Mouse (Mus musculus): ENCODE results near the gene Asap3.

GRCm38 (mm10) chr4:136248464-136249331 is 42.5 kb downstream of the Asap3 start:
- TF ChIP-seq CTCF (IDR thresholded peaks at IDR 0.05; ENCODE audit: low read depth, low read length) (no peak), GATA1 (IDR thresholded peaks at IDR 0.05; ENCODE audit: borderline replicate concordance, low read length) (no peak), TAL1 (conservative IDR thresholded peaks at IDR 0.05; ENCODE audit: low read depth, low read length) (no peak)
